Mouse (Mus musculus) kidney, postnatal 25 days (tissue): ENCODE data around the gene Chrd.

Experiments
- DNase-seq, 2 experiments: peaks; one replicate each; pipeline ENCODE4 v3.0.0; 2021; ENCODE audit warnings: mixed read lengths in 2 of 2

Chrd gene

DNA sequence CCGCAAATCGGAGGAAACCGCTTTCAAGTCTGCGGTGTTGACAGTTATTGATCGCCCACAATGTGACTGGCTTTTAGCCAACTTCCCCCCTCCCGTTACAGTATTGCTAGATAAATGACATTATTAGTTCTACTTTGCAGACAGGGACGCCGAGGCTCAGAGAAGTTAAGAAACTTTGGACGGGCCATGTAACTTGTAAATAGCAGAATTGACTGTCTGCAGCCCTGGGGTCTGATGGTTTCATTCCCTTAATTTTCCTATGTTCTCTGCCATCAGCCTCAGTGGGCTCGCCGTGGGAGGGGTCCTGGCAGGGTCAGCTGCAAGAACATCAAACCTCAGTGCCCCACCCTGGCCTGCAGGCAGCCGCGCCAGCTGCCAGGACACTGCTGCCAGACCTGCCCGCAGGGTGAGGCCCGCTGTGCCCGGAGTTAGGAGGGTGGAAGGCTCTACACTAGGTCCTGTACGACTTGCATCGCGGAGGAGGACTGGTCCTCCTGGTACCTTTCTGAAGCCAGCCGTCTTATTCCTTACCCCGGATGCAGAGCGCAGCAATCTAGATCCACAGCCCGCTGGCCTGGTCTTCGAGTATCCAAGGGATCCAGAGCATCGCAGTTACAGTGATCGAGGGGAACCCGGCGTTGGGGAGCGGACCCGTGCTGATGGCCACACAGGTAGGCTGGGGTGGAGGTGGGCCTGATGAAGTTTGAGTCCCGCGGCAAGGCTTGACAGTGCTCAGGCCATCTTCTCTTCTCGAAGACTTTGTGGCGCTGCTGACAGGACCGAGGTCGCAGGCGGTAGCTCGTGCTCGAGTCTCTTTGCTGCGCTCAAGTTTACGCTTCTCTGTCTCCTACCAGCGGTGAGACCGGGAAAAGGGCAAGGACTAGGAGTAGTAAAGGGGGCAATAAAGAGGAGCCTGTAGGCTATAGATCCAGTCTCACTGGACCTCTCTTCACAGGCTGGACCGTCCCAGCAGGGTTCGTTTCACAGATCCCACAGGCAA is 1.1 kb downstream of the Chrd start, which contains the start of gene Thpo:
Gene Thpo, minus strand, starts transcription at position 781 of the 1,000 bp plus-strand sequence.
- DNase-seq, result no peak

DNA sequence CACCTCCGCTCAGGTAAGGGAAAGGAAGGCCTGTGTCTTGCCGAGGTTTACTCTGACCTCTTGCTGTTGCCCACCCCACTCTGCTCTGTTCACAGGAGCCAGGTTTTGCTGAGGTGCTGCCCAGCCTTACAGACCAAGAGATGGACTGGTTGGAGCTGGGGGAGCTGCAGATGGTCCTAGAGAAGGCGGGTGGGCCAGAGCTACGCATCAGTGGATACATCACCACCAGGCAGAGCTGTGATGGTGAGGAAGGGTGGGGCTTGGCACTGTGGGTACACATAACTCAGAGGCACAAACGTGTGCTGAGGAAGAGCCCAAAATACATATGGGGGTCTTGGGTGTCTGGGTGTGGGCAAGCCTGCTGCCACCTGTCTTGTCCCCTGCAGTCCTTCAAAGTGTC is 2.7 kb downstream of the Chrd start:
- no peak for DNase-seq

- no peak for DNase-seq
Observed at GRCm38 (mm10) chr16:20736168-20736567, 3.2 kb downstream of the Chrd start.

DNA sequence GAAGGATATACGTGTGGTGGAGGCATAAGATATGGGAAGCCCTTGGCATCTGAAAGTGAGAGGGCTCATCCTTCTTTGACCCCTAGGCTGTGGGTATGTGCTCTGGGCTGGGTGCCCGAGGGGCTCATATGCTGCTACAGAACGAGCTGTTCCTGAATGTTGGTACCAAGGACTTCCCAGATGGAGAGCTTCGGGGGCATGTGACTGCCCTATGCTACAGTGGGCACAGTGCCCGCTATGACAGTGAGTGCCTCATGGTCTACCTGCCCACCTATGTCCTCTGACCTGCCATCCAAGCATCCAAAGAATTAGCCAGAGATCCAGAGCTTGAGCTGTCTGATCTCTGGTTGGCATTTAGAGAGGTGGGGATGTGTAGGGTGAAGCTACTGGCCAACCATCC is 3.9 kb downstream of the Chrd start:
- no peak for DNase-seq

DNA sequence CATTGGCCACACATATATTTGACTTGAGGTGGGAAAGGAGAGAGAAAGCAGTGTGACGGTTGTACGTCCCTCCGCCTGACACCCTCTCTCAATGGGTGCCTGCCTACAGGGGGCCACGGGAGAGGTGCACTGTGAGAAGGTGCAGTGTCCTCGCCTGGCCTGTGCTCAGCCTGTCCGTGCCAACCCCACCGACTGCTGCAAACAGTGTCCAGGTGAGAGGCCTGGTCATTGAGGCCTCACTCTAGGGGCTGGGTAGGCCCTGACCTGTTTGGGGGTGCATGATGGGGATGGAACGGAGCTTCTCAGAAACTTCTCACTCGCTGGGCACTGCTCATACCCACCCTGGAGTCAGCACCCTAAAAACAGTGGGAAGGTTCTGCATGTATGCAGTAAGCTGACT is 6.9 kb downstream of the Chrd start:
- no peak for DNase-seq

- DNase-seq, result peak in 1 of 2 experiments; percentile 44
Observed at GRCm38 (mm10) chr16:20746641-20747040, 13.7 kb downstream of the Chrd start.

DNA sequence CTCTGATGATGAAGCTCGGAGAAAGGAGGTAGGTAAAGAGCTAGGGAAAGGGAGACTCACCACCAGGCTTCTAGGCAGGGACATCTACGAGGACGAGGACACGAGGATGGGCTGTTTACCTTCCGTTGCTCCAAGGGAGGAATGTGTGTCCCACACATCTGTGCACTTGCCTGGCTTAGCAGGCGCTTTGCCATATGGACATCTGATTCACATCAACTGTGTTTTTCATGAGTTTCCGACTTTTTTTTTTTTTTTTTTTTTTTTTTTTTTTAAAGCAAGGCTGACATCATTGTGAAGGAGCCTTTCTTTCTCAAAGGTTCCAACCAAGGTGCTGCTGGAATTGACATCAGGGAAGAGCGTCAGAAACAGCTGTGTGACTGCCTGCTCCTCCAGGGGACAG is 17.6 kb downstream of the Chrd start:
- no peak for DNase-seq

DNA sequence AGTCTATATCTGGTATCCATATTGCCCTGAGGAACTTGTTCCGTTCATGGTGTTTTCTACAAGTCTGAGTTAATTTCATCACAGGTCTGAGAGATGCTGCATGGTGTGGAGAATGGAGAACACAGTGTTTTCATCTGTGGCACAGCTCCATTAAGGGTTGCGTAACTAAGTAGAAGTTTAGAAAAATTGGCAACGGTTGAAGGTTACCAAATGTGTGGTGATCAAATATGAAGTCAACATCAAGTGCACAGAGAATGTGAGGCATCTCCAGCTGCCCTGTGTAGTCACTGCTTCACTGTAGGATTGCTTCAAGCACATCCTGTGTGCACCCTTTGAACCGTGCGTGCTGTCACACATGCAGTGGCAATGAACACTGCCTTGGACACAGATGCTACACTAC is 23.1 kb downstream of the Chrd start:
- DNase-seq, result no peak

- DNase-seq, result no peak
Observed at GRCm38 (mm10) chr16:20757385-20757784, 24.5 kb downstream of the Chrd start.

- peak; percentile 53 to 78 for DNase-seq
Observed at GRCm38 (mm10) chr16:20761681-20762080, 28.8 kb downstream of the Chrd start.

GRCm38 (mm10) chr16:20765244-20765643 is 32.3 kb downstream of the Chrd start:
- peak; percentile 54 to 77 for DNase-seq

DNA sequence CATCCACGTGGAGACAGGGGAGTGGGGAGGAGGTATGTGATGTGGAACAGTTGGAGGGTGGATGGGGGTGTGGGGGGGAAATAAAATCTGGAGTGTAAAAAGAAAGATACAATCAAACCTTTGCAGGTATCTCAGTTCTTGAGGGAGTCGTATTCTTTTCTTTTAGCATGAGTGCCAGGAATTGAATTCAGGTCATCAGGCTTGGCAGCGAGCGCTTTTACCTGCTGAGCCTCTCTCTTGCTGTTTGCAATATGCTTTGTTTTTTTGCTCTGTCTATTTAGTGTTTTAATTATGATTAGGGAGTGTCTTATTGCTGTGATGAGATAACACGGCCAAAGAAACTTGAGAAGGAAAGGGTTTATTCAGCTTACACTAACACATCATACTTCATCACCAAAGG is 42.1 kb downstream of the Chrd start:
- no peak for DNase-seq

DNA sequence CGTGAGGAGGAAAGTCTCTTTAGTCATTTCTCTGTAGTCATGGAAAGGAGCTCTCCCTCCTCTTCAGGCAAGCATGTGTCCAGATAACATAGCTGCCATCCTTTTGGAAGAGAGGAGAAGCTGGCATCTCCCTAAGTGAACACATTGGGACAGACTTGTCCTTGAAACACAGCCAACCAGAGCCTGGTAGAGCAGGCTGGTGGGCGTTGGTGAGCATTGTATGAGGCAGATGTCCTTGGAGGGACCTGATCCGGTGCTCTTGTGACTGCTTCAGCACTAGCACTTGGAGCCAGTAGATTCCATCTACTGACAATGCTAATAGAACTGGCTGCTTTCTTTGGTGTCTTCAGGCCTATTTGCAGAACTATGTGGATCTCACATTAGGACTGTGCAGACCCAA is 46.9 kb downstream of the Chrd start:
- no peak for DNase-seq

DNA sequence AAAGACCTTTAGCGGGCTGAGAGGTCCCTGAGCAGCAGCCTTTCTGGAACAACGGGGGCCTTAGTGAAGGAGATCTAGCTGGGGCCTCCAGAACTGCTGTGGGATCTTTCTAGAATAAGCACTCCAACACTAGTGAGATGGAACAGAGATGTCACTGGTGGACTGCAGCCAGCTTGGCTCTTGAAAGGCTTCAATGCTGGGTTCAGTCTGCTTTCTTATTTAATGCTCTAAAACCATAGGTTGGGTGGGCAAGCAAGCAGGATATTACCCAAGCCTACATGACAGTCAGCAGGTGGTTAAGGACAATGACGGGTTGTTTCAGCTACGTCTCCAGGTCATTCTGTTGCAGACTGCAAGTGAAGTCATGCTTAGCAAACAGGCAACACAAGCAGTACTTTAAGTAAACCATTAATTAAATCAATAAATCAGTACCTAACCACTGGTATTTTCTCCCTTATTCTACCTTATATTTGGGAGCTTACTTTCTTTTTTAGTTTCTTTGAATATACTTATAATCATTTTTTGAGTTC is 48.2 kb downstream of the Chrd start:
- DNase-seq, result peak in 1 of 2 experiments; percentile 7

DNA sequence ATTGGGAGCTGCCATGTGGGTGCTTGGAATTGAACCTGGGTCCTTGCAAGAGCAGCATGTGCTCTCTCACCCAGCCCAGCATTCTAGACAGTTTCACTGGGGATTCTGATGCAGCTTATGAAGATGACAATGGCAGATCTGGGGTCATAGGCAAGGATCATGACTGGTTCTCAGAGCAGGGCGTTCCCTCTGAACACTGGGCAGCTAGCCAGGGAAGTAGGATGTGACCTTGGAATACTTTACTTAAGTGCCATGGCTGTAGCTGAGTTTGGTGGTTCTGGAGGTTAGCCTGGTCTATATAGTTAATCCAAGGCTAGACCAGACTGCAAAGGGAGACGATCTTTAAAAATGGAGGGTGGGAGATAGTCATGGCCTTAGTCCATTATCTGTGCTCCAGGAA is 51.0 kb downstream of the Chrd start:
- peak in 1 of 2 experiments; percentile 27 for DNase-seq

- DNase-seq, result no peak
Observed at GRCm38 (mm10) chr16:20784754-20785153, 51.8 kb downstream of the Chrd start.

DNA sequence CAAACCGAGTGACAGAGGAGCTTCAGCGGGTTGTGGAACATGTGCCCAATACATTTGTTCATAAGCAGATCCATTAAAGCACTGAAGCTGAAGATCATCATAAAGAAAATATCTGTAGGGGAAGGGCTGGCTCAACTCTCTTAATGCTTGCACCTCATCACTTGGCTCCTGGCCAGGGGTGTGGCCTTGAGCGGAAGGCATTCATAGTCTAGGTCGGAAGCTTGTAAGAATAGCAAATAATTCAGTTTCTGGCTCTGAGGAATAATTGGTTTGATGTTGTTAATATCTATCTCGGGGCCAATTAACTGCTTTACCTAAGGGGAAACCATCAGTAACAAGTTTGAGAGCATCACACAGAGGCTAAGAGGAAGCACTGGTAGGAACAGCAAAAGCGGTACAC is 53.6 kb downstream of the Chrd start:
- DNase-seq, result no peak

GRCm38 (mm10) chr16:20791803-20792202 is 58.9 kb downstream of the Chrd start:
- DNase-seq, result no peak
